Mouse (Mus musculus) Patski (cell line): ENCODE results near the gene Ipp. TPM values are rescaled to one million over a fixed set of nuclear protein-coding genes. Genes with fewer than 3 reads are reported as not detected.

ENCODE experiments used
- ATAC-seq: fragments of 100-300 bp; one replicate; pipeline ENCODE4 v1.8.0; 2021
- CTCF ChIA-PET: fragments of 350-600 bp; sonication (Branson Sonifier 250); formaldehyde crosslinking; loops from one replicate; lab custom pipeline; 2022; ENCODE audit warnings: inconsistent platforms; lab: Charles Lee
- POLR2A ChIA-PET: fragments of 350-600 bp; sonication (Branson Sonifier 250); formaldehyde crosslinking; loops from one replicate; lab custom pipeline; 2022; ENCODE audit warnings: antibody characterized with exemption, inconsistent platforms; lab: Charles Lee
- DNase-seq: peaks from one replicate; pipeline ENCODE4 v3.0.0-alpha.2; 2011; ENCODE audit warnings: low read depth, low spot score
- H3K27me3 ChIP-seq: fragments of 371-371 bp; one replicate; pipeline ENCODE4 v1.5.1; 2021
- CTCF ChIP-seq: fragments of 100-300 bp; IDR thresholded peaks from one replicate; pipeline ENCODE4 v1.5.1; 2021
- in situ Hi-C: fragments of 300-500 bp; cut with MboI; formaldehyde crosslinking; loops from 3 replicates; pipeline ENCODE4 v1.11.1; 2018; ENCODE audit warnings: low pct_unique_long_range_greater_than_20kb, mixed read lengths
- polyA plus RNA-seq: library from polyadenylated mRNA; unstranded; gene quantifications from one replicate; pipeline ENCODE4 v1.2.3, GENCODE M21; 2021

Ipp gene
- polyA plus RNA-seq, 1 experiment from 2014 or later = 15.9 TPM

GRCm38 (mm10) chr4:116557306-116558121 is 50.2 kb downstream of the Ipp start, which contains the start of gene Gpbp1l1:
Gene Gpbp1l1, plus strand, starts transcription at chr4:116557658.
- CTCF ChIA-PET = no interaction called here
- DNase-seq = peak; percentile 68
- in situ Hi-C loops = no loop called here
- peak; percentile 81 for ATAC-seq
- TF ChIP-seq CTCF = no peak
- no peaks in the 10 kb centered on the region for H3K27me3 ChIP-seq
- POLR2A ChIA-PET = interaction anchor here (1.3 kb wide), 1 partner anchor 215 kb away, joined by 3 read pairs; no protein-coding TSS in a partner anchor

DNA sequence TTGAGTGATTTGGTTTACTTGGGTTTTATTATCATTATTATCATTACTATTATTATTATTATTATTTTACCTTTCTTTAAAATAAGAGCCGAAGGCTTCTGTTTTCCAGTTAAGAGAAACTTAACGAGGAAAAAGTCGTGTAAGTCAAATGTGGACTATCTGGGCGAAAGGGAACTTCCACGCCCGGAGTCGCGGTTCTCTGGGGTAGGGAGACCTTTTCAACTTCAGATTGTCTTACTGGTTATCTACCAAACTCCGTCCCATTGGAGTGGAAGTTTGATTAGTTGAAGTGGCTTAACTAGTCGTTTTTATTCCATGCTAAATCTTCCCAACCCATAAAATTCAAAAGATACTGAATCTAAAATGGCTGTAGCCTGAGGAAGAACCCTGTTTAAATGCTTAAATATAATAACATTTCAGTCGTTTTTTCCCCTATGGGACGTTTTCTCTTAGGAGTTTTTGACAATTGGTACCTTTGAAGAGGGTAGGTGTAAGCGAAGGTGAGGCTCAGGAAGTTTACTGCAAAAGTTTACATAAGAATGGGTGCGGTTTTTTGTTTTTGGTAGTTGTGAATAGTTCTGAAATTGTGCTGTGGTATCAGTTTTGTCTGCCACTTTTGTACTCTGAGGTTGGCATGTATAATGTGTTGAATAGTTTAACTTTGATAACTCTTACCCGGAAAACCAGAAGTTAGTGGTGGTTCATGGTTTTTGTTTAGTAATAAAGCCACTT is 51.0 kb downstream of the Ipp start:
- ATAC-seq = no peak
- in situ Hi-C loops = no loop called here
- no peaks in the 10 kb centered on the region for H3K27me3 ChIP-seq
- ChIA-PET POLR2A (no interaction called here), CTCF (no interaction called here)
- DNase-seq = no peak
- no peak for TF ChIP-seq CTCF

Other genes starting within 250 kb of the Ipp start
- 36.5 TPM for gene Mast2, start 43.4 kb upstream of the Ipp start, polyA plus RNA-seq
- gene Tmem69, start 48.4 kb downstream of the Ipp start, polyA plus RNA-seq = 8.5 TPM
- 43.9 TPM for gene Gpbp1l1, start 50.1 kb downstream of the Ipp start, polyA plus RNA-seq
- gene Ccdc17, start 89.1 kb downstream of the Ipp start, polyA plus RNA-seq = 1.8 TPM
- 49.4 TPM for gene Nasp, start 120.4 kb downstream of the Ipp start, polyA plus RNA-seq
- 517 TPM for gene Akr1a1, start 144.1 kb downstream of the Ipp start, polyA plus RNA-seq
- gene Prdx1, start 178.0 kb downstream of the Ipp start, polyA plus RNA-seq = 538 TPM
- gene Mmachc, start 200.9 kb downstream of the Ipp start, polyA plus RNA-seq = 12.4 TPM
- 30.5 TPM for gene Ccdc163, start 201.0 kb downstream of the Ipp start, polyA plus RNA-seq
- gene Tesk2, start 213.4 kb downstream of the Ipp start, polyA plus RNA-seq = 3.6 TPM